Mouse (Mus musculus) left cerebral cortex, postnatal 25 days (tissue): ENCODE data around the gene Tnfsf12. TPM values are rescaled to one million over a fixed set of nuclear protein-coding genes. Genes with fewer than 3 reads are reported as not detected.

Experiments
- DNase-seq, 2 experiments: peaks; one replicate each; pipeline ENCODE4 v3.0.0; 2022; ENCODE audit warnings: low spot score in 2 of 2, mixed read lengths in 1 of 2
- intact Hi-C: fragments of 180-260 bp; cut with DNase I; formaldehyde crosslinking; loops from one replicate; pipeline ENCODE4 v1.15.1; 2025
- total RNA-seq, 2 experiments: library from RNA; stranded (reverse); gene quantifications; 2 replicates each; pipeline ENCODE4 v1.2.3; 2021

The Tnfsf12 gene
- total RNA-seq, 2 experiments from 2014 or later: 8.6 to 8.9 TPM

DNA sequence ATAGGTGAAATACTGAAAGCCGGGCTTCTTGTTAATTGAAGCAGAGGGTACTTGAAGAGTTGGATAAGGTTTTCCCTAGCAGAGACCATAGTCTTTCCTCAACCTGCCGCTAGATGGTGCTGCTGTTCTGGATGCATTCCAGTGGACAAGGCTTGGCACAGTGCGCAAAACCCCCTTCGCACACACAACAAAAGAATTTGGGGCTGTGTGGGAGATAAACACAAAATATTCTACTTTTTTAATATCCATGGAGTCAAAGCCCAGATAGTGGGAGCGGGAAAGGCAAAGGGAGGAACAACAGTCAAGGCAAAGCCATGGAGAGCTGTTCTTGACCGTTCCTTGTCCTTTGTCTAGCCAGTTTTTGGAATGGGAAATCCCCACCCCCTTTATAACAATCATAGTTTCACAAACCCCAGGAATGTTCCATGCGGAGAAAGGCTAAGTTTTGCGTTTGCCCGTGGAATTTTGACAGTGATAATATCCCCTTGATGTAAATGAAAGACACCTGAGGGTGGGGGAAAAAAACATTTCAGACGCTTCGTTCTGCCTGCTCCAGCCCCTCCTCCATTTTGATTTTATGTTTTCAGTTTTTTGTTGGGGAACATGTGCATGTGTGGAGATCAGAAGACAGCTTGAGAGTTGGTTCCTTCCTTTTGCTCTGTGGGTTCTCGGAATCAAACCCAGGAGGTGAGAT, 12.7 kb downstream of the Tnfsf12 start:
- peak; percentile 85 to 91 for DNase-seq
- intact Hi-C loops: loop anchor here (1.0 to 5.0 kb wide), 4 partner anchors 75 to 239 kb away; partner anchors contain the start of genes Eif5a, Polr2a and Tmem95

DNA sequence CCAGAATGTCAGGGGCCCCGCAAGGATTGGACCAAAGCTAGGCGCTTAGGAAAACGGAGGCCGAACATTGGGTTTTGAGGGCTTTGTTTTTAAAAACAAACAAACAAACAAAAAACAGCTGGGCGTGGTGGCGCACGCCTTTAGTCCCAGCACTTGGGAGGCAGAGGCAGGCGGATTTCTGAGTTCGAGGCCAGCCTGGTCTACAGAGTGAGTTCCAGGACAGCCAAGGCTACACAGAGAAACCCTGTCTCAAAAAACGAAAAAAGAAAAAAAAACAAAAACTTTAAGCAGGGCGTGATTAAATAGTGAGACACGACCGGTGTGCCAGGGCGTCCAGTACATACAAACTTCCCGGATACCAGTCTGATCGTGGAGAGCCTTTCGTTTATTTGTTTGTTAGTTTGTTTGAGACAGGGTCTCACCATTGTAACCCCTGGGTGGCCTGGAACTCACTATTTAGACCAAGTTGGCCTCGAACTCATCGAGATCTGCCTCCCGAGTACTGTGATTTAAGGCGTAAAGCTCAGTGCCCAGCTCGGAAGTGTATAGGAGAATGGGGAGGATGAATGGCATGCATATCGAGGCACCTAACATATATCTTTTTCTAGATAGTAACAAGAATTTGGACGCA, 13.3 kb downstream of the Tnfsf12 start:
- intact Hi-C loops: loop anchor here (1.0 to 5.0 kb wide), 4 partner anchors 76 to 240 kb away; partner anchors contain the start of genes Eif5a, Polr2a and Tmem95
- DNase-seq: no peak

- intact Hi-C loops: loop anchor here (1.0 to 5.0 kb wide), 4 partner anchors 77 to 241 kb away; partner anchors contain the start of genes Eif5a, Polr2a and Tmem95
Observed at GRCm38 (mm10) chr11:69681314-69682208, 14.1 kb downstream of the Tnfsf12 start, which contains the start of gene Senp3. Gene Senp3, minus strand, starts transcription at chr11:69682084.

DNA sequence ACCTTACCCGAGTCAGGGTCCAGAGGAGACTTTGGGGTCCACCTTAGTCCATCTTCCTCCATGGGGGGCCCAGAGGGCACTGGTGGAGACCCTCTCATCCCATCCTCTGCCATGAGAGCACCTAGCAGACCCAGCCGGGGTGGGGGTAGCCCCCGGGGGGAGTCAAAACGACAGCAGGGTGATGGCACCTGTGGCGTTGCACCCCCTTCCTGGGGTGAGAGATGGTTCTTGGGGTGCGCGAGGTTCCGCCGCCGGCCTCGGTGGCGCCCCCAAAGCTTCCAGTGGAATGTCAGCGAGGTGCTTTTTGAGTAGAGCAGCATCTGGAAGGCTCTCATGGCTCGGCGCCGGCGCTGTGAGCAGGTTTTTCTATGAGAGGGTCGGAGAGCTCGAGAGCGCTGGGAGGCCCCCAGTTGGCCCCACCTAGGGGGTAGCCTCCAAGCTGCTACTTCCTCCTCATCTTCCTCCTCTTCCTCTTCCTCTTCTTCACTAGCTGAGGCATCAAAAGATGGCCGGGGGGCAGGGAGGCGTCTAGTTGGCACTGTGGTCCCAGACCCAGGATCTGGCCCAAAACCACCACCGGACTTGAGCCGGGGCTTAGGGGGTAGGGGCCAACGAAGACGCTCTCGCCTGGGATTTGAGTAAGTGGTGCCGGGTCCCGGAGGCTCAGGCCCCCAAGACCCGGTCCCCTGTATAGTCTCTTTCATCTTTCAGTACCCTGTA, 15.4 kb downstream of the Tnfsf12 start:
- intact Hi-C loops: loop anchor here (5.0 kb wide), 2 partner anchors 197 to 242 kb away; partner anchors contain the start of genes Eif5a and Tmem95
- DNase-seq: no peak

More at GRCm38 (mm10) chr11:69681314-69682208, 14.1 kb downstream of the Tnfsf12 start, which contains the start of gene Senp3:
- DNase-seq: peak; percentile 99

DNA sequence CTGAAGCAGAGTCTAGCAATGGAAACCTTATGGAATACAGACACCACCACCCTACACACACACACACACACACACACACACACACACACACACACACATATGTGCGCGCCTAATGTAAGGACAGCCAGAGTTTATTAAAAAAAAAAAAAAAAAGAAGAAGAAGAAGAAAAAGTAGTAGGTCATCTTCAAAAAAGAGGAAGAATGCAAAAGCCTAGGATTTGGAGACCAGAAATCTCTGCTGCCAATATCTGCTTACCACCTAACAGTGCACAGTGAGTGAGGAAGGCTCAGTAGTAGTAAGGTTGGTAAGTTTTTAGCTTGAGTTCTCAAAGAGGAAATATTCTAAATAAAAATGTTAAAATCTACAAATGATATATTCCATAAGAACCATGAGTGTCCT, 16.5 kb downstream of the Tnfsf12 start:
- intact Hi-C loops: no loop called here
- DNase-seq: no peak

DNA sequence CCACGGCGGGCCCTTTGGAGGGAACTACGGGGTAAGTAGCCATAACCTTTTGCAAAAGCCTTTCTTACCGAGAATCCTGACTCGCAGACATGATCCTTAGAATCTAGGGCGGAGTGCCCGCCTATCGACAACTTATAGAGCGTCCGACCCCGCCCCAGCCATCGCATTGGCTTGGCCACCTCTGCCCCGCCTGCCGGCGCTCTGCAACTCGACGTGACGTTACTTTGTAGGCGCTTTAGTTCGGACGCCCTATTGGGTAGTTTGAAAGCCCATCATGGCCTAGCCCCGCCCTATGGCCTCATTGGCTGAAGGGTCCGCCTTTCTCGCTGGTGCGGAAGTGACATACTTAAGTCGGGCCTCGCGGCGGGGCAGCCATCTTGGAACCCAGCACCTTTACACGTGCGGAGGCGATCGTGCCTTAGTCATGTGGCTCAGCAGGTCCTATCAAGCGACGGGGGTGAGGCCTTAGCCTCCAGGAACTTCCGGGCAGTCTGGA, 23.4 kb downstream of the Tnfsf12 start, which contains the start of gene Eif4a1:
Gene Eif4a1, minus strand, starts transcription at position 213 of the 496 bp plus-strand sequence.
- intact Hi-C loops: no loop called here
- DNase-seq: peak; percentile 100

DNA sequence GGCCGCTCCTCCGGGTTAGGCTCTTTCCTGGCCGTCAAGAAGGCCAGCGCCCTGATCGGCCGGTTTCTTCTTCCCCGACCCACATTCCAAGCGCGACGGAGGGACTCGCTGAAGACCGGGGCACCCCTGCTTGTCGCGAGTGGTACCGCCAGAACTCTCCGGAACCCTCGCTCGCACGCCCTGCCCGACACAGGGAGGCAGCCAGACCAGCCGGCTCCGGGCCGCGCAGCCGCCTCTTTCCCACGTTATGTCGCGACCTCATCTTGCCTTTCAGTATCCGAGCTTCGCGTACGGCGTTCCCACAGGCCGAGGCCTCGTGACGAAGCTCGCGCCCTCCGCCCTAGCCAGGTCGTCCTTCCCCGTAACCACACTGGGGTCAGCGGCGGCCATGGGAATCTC, 23.9 kb downstream of the Tnfsf12 start:
- DNase-seq: peak in 1 of 2 experiments; percentile 28
- intact Hi-C loops: no loop called here

- intact Hi-C loops: no loop called here
- peak; percentile 91 to 95 for DNase-seq
Observed at GRCm38 (mm10) chr11:69670786-69671725, 24.6 kb downstream of the Tnfsf12 start.

DNA sequence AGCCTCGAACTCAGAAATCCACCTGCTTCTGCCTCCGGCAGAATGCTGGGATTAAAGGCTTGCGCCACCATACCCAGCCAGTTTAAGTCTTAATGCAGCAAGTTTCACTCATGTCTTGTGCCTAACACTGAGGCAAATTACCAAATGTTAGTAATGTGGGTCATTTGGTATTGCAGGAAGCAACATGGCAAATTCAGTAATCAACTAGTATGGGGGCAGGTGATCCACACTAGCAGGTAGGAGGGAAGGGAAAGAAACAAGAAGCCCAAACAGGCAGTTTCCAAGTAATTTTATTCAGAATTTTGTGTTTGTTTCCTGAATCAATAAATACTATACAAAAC, 29.0 kb downstream of the Tnfsf12 start:
- intact Hi-C loops: no loop called here
- DNase-seq: no peak

DNA sequence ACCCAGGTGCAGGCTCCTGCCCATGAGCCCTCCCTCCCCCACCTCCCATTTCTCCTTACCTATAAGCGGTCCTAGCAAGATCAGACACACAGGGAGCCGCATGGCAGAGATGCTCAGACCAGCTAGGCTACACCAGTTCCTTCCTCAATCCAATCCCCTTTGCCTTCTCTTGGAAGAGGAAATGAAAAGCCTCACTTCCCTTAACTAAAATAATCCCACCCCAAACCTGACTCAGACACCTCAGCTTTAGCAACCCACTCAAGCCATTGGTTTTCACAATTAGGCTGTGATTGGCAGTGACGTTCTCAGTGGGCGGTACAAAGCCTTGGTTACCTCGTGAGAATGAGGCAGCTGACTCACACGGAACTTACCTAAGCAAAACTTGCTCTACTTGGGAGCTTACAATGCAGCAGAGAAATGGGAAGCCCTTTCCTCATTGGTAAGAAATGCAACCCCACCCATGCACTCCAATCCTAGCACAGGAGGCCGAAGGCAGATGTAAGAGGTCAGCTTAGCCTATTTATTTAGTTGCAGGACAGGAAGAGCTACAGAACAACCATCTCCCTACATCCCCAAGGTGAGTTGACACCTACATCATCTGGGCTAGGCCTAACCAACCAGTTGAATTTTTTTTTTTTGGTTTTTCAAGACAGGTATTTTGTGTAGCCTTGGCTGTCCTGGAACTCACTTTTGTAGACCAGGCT, 29.5 kb downstream of the Tnfsf12 start, which contains the start of gene Cd68:
Gene Cd68, minus strand, starts transcription at position 193 of the 704 bp plus-strand sequence.
- intact Hi-C loops: no loop called here
- DNase-seq: peak; percentile 75 to 93

- DNase-seq: no peak
- intact Hi-C loops: no loop called here
Observed at GRCm38 (mm10) chr11:69665457-69665960, 30.1 kb downstream of the Tnfsf12 start.

DNA sequence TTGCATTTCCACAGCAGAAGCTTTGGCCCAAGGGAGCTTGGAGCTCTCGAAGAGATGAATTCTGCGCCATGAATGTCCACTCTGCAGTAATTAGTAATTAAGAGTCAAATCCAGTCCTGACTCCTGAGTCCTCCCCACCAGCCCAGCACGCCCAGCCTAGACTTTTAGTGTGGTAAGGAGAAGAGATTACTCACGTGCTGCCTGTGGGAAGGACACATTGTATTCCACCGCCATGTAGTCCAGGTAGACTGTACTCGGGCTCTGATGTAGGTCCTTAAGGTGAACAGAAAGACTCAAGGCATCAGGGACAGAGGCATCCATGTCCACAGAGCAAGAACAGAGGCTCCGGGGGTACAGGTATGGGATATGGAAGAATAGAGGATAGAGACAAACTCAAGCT, 30.8 kb downstream of the Tnfsf12 start:
- no peak for DNase-seq
- intact Hi-C loops: loop anchor here (5.0 kb wide), 1 partner anchor 83 kb away; the partner anchor contains the start of genes Trp53 and Wrap53

DNA sequence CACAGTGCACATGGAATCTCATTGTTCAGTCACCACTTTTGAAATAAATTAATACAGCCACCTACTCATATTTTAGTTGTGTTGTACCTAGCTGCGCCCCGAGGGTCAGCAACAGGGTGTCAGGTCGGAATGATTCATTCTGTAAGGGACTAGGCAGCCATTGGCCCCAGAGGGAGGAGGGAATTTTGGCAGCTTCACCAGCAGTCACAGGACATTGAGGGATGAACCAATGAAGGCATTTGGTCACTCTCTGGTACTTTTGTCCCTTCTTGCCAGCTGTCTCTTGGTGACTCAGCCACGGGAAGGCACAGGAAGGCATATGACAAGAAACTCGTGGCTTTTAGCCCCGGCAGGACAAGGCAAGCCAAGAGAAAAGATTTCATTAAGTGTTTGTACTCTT, 31.9 kb downstream of the Tnfsf12 start:
- intact Hi-C loops: loop anchor here (2.0 to 5.0 kb wide), 2 partner anchors 31 to 81 kb away; partner anchors contain the start of genes Fxr2, Trp53 and Wrap53

GRCm38 (mm10) chr11:69662967-69663671, 32.5 kb downstream of the Tnfsf12 start:
- intact Hi-C loops: loop anchor here (2.0 to 5.0 kb wide), 2 partner anchors 30 to 81 kb away; partner anchors contain the start of genes Fxr2, Trp53 and Wrap53
- DNase-seq: no peak

More for the DNA sequence above, 31.9 kb downstream of the Tnfsf12 start:
- DNase-seq: no peak

DNA sequence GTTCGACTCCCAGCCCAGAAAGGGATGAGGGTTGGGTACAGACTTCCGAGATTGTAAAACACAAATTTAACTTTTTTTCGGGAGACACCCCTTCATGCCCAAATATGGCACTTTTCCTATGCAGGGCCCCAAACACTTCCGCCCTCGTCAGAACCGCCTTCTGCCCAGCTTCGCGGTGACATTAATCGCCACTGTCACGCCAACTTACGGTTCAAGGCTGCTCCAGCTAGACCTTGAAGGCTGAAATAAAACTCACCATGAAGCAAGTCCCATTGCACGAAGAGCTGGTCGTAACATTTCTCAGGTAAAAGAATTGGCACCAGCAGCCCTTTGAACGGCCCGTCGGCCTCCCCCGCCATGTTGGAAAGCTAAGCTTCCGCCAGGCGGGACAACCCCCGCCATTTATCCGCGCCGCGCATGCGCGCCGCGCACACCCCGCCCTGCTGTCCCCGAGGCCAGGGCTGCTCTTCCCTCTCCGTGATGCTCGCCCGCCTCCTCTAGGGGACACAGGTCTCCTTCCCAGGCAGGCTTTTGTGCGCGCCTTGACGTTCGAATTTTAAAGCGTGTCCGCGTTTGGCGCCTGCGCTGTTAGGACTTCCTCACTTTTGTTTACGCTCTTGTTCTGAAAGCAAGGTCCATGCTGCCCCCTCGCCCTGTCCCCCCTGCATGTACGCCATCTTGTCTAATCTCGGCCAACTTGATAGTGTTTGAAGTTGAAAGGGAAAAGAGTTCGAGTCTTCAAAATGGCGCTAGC, 33.3 kb downstream of the Tnfsf12 start, which contains the start of gene Mpdu1:
Gene Mpdu1, minus strand, starts transcription at position 430 of the 754 bp plus-strand sequence.
- DNase-seq: peak; percentile 92 to 97
- intact Hi-C loops: loop anchor here (2.0 to 5.0 kb wide), 2 partner anchors 30 to 80 kb away; partner anchors contain the start of genes Fxr2, Trp53 and Wrap53
